Mouse (Mus musculus) right cerebral cortex, postnatal 14 days (tissue): ENCODE results near the gene B4galnt3.

Source experiments
- DNase-seq: peaks from one replicate; pipeline ENCODE4 v3.0.0; 2022

B4galnt3 gene

DNA sequence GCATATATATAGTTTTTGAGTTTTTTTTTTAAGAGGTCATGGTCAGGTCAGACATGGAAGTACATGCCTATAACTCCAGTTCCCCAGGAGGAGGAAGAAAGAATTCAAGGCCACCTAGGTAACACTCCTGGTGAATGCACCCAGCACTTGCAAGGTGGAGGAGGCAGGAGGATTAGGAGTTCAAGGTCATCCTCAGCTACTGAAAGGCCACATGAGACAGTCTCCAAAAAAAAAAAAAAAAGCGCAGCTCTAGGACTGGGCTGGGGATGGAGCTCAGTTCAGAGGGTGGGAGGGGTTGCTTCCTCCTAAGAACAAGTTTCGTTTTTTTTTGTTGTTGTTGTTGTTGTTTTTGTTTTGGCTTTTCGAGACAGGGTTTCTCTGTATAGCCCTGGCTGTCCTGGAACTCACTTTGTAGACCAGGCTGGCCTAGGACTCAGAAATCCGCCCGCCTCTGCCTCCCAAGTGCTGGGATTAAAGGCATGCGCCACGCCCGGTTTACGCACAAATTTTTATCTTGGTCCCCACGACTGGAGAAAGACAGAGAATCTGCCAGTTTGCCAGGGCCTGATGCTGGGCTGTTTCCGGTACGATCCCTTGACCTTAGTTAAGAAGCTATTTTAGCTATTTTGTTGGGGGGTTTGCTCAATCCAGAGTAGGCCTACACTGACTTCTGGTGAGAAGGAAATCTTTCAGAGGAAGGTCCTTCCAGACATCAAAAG, 109.2 kb downstream of the B4galnt3 start:
- no peak for DNase-seq

DNA sequence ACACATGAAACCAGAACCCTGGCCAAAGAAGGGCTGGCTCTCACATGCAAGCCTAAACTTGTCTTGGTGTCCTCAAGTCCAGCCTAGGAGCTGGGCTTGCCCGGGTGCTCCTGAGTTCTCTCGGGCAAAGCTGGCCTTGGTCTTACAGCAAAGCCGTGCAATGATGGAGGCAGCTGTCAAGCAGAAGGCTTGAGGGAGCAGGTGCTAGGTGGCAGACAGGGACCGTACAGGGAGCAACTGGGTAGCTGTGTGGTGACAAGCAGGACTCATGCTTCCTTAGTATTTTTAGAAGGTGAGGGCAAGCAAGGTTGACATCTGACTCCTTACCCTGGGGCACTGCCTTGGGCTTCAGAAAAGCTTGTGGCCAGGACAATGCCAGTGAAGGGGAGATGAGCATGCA, 110.6 kb downstream of the B4galnt3 start:
- no peak for DNase-seq

DNA sequence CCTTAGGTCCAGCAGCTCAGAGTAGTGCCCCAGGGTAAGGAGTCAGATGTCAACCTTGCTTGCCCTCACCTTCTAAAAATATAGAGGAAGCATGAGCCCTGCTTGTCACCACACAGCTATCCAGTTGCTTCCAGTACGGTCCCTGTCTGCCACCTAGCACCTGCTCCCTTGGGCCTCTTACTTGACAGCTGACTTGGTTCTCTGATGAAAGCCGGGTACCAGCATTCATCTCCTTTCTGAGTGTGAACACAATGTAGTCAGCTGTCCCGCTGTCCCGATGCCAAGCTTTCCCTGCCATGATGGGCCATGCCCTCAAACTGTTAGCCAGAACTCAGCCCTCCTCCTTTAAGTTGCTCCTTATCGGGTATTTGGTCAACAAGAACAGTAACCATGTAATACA, 112.2 kb downstream of the B4galnt3 start:
- DNase-seq = no peak

DNA sequence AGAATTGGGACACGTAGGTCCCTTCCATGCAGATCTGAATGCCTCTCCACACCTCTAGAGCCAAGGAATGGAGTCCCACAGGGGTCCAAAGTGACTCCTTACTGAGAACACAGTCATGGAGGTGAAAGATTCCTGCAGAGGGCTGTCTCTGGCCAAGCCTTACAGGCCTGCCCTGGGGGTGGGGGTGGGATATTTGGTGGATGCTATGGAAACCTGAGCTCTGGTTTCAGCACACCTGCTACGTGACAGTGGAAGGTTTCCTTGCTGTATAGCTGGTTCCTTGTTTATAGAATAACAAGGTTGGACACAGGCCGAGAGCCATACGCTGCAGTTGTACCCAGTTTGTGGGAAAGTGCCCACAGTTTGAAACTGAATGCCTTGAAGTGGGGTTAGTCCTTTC, 113.9 kb downstream of the B4galnt3 start:
- no peak for DNase-seq

DNA sequence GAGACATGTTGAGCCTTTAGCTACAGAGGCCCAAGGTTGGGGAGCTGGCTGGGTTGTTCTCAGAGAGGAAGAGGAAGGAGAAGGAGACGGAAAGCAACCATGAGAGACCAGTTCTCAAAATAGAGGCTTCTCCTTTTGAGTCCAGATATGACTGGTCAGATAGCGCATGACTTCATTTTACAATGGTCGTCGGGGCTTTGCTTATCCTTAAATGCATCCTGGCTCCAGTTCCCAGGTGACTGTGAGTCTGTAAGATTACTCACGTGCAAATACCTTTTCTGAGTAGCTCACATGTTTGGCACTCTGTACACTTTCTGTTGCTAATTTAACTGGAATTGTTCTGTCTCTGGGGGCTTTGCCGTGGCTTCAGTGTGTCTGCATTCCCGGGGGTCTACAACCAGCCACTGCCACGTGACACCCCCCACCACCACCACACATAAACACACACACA, 114.6 kb downstream of the B4galnt3 start:
- no peak for DNase-seq

DNA sequence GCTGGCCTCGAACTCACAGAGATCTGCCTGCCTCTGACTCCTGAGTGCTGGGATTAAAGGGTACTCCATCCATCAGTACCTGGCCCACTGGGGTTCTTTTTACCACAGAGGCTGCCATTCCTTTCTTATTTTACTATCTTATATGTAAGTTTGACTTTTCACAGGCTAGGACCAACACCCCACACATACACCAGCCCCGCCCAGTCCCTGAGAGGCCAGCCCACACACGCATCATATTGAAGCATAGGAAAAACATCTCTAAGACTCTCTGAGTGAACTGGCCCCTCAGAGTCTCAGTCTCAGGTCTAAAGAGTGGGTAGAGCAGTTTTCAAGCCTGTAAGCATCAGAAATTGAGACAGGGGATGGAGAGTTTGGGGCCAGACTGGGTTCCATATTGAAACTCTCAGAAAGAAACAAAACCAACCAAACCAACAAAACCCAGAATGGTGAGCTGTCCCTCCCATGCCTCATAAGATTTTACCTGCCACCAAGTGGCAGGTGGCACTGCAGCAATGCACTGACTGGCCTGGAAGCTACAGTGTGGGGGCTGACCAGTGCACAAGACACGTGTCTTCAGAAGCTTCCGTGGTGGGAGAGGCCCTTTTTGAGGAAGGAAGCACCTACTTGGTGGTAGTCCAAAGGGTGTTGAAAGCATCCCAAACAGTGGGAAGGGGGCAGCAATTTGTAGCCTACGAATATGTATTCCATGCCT, 115.2 kb downstream of the B4galnt3 start:
- DNase-seq = no peak

DNA sequence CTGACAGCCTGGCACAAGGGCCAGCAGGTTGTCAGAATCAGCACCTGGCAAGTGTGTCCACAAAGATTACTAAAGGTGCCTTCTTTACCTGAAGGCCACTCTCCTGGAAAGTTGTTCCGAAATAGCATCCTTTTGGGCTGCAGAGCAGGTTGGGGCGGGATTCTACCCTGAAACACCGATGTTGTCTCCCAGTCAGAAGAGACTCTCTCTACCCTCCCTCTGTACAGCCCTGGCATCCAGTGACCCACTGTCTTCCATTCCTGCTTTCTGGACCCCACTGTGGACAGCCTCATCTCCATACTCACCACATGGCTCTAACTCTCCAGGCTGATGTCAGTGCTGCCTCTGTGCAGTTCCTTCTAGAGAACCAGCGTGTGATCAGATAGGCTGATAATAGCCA, 118.7 kb downstream of the B4galnt3 start:
- DNase-seq = no peak

DNA sequence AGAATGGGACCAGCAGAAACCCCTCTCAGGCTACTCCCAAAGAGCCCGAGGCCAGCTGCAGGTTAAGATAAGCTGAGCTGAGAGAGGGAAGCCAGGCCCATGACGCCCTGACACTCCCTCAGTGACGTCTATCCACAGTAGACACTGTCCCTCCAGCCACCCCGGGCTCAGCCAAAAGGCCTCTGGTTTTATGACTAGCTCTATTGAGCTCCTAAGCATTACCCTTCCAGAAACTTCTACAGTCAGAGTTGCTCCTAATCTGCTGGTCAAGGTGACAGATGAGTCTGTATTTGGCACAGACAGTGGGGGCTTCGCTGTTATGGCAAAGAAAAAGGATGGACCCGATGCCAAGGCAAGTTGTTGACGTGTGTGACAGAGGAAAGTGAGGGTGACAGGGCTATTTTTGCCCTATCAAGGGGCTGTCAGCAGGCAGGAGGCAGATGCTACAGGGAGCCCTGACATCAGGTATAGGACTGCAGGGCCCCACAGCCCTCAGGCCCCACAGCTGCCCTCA, 119.7 kb downstream of the B4galnt3 start:
- no peak for DNase-seq

DNA sequence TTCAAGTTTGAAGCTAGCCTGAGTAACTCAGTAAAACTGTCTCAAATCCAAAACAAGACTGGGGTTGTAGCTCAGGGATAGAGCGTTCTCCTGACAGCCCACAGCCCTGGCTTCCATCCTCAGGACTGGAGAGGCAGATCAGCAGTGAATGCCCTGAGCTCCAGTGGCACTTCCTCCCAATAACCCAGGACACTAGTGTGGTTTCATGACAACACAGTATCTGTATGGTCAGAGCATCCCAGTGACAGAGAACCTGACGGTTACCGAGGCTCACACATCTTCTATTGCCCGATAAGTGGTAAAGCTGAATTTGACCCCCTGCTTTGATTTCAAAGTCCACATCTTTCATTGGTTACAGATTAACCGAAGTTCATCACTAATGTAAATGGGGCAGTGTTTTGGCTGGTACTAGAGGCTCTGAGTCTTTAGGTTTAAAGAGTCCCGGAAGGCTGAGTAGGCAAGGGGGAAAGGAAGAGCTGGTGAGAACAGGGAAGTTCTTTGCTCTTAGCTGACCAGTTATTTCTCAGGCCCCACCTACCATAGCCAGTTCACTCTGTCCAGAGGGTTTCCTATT, 120.2 kb downstream of the B4galnt3 start:
- DNase-seq = no peak

DNA sequence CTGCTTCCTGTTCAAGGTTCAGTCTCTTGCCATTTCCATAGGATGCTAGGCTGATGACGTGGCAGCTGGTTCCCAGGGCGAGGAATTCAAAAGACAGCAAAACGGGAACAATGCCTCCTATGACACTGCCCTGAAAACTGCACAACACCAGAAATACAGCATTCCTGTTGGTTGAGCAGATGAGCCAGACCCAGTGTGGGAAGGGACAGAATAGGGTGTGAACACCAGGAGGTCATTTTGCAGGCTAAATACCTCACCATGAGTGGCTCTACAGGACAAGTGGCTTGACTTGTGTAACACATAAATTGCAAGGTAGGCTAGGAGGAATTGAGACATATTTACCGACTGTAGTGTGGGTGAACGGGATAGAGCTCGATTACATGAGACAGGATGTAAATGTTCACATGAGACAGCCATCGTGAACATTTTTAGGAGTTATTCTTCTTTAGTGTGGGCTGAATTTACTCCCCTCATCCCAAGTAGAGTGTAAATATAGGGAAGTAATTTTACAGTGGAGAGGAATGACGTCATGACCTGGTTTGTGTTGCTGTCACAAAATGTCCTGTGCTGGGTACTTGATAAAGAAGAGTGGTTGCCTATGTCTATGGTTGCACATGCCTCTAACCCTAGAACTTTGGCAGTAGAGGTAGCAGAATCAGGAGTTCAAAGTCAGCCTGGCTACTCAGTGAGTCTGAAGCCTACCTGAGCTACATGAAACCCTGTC, 121.9 kb downstream of the B4galnt3 start:
- DNase-seq = no peak

DNA sequence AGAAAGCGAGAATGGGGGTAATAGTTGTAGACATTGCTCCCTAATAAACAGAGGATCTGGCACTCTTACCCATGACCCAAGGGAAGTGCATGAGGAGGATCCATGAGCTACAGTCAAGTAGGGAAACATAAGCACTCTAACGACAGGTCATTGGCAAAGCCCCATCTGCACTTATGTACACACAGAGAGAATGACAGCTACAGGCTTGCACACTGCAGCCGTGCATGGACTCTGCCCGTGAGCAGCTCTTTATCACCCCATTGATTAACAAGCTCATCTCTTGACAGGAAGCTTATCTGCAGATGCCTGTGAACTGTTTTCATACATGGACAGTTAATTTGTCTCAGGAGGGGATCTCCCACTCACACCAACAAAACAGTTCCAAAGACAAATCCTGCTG, 126.8 kb downstream of the B4galnt3 start:
- no peak for DNase-seq

DNA sequence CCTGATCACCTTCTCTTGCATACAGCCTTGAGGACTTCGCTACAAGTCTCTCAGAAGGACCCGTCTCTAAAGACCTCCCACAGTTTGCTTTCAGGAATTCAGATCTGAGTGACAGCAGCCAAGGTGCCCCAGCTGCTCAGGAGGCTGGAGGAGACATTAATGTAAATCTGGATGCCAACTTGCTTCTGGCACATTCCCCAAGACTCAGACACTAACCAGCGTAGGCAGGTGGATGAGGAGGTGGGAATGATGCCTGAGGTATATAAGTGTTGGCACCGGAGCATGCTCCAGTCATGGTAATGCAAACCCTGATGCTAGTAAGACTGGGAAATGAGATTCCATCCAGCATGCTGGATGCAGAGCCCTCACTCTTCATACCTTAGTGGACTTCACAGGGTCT, 129.6 kb downstream of the B4galnt3 start:
- DNase-seq = no peak

DNA sequence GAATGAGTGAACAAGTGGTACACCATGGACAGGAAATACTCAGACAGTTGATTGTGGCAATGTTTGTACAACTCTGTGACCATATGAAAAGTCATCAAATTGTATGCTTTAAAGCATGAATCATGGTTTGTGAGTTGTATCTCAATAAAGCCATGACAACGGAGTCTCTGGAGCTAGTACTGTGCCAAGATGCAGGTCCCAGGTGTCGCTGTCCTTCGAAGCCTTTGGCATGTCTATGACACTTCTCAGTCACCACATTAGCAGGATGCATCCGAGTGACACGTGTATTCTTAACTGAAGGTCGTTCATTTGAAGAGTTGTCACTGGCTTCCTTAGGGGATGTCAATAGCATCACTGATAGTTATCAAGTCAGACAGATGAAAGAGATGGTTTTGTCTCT, 131.4 kb downstream of the B4galnt3 start:
- no peak for DNase-seq

DNA sequence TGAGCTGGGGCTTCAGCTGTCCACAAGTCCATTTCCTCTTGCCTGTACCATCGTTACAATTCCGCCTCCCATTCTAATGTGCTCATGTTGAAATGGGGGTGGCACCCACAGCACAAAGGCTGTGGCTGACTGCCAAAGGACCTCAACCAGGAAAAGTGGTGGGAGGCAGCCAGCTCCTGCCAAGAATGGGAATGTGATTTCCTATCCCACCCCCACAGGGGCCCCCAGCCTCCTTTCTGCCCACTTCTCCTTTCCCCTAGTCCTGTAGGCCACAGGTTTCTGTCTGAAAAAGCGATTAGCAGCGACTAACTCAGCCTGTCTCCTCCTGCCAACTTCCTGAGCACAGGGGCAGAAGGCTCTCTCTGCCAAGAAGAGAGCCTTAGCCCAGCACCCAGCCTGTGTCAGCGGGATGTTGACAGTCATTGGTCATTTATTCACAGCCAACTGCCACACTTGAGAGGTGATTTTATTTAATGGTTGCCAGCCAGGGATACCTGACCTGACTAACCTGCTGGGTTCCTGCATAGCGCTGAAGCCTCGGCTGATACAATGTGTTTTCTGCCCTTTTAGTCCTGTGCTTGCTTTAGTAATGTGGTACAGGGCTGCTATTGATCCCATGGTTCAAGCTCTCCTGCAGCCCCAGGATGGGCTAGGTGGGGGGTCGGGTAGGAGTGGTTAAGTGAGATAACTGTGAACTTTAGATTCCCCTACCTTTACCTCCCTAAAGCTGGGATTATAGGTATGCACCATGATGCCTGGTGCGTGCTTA, 135.0 kb downstream of the B4galnt3 start:
- DNase-seq = peak; percentile 60

DNA sequence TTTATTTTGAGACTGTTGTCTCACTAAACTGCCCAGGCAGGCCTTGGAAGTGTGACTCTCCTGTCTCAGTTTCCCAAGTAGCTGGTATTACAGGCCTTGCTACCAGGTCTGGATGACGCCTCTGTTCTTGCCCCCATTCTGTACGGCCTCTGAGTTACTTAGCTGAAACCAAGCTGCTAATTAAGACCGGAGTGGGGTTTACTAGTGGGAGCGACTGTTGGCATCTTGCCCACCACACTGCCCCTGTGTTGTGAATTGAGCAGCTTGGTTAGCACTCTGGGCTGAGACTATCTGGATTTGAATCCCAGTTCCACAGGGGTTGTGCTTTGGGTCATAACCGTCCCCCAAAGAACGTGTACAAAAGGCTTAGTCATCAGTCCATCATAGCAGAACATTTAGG, 136.9 kb downstream of the B4galnt3 start:
- DNase-seq = no peak

DNA sequence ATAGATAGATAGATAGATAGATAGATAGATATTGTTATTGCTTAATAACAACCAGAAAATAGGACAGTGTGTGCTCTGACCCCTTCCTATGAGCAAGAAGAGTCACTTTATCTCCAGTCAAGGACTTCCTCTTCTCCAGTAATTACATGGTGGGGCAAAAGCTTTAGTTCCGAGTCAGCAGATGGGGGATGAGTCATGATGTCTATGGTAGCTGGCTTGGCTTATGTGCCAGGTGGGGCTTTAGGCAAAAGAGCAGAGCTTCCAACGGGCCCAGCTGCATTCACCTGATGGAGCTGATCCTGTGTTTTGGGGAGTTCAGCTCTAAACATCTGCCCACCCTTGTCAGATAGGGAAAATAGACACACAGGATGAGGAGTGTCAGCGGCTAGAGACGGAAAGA, 138.8 kb downstream of the B4galnt3 start:
- DNase-seq = no peak

DNA sequence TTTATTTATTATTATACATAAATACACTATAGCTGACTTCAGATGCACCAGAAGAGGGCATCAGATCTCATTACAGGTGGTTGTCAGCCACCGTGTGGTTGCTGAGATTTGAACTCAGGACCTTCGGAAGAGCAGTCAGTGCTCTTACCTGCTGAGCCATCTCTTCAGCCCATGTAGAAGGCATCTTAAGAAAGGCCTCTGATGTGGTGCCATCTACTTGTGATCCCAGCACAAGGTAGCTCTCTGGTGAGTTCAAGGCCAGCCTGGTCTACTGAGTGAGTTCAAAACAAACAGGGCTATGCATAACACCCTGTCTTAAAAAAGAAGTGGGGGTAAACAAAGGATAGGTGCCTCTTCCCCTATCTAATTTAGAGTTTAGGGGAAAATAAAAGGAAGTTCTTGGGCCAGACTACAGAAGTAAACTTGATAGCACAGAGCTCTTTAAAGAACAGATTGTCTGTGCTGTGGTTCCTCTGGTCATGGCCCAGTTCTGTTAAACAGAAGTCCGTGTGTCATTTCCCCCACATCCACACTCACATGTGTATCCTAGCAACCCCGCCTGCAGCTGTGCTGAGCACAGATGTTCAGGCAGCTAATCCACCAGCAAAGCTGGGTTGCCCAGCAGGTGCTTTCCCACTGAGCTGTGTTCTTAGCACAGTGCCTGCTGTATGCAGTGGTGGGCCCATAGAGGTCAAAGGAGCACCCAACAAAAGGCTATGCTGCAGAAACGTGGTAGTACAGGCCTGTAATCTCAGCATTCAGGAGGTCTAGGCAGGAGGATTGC, 139.6 kb downstream of the B4galnt3 start:
- DNase-seq = no peak
